Mouse (Mus musculus) adrenal gland, adult 2 months (tissue): Measurements from ENCODE around the gene 4930564D02Rik. TPM values are rescaled to one million over a fixed set of nuclear protein-coding genes. Genes with fewer than 3 reads are reported as not detected.

Experiments used
- DNase-seq: peaks from one replicate; pipeline ENCODE4 v3.0.0; 2021
- polyA plus RNA-seq: library from polyadenylated mRNA; depleted of rRNA; stranded (reverse); fragments of >200 nt; gene quantifications from 2 replicates; pipeline ENCODE4 v1.2.3, GENCODE M21; 2012; rRNA removed
- total RNA-seq, 2 experiments: library from RNA; stranded (reverse); gene quantifications; 2 replicates each; pipeline ENCODE4 v1.2.3; 2021

4930564D02Rik gene
- total and polyA plus RNA-seq, 3 experiments = not detected

GRCm38 (mm10) chr3:105113859-105114258, 47.2 kb downstream of the 4930564D02Rik start:
- DNase-seq = no peak

- peak; percentile 76 for DNase-seq
These were observed 47.6 kb downstream of the 4930564D02Rik start for GRCm38 (mm10) chr3:105114269-105114668.

- no peak for DNase-seq
These were observed 50.0 kb downstream of the 4930564D02Rik start for GRCm38 (mm10) chr3:105116596-105116995.

- DNase-seq = no peak
These were observed 57.1 kb downstream of the 4930564D02Rik start for GRCm38 (mm10) chr3:105123776-105124175.

GRCm38 (mm10) chr3:105127881-105128280, 61.2 kb downstream of the 4930564D02Rik start:
- no peak for DNase-seq

Other genes with a start within 250 kb of the 4930564D02Rik start
- gene Mov10, start 248.3 kb upstream of the 4930564D02Rik start, total RNA-seq = 10 to 100 TPM; 16.7 to 18.9 TPM
- gene Mov10, start 248.3 kb upstream of the 4930564D02Rik start, polyA plus RNA-seq = 13.2 and 15.3 TPM in 2 replicates
- 10 to 100 TPM; 54.0 to 59.4 TPM for gene St7l, start 202.8 kb upstream of the 4930564D02Rik start, total RNA-seq
- gene St7l, start 202.8 kb upstream of the 4930564D02Rik start, polyA plus RNA-seq = 8.3 and 9.6 TPM in 2 replicates
- 100 to 1,000 TPM in 1 of 2 experiments, 10 to 100 TPM in 1; 77.7 to 109 TPM for gene Capza1, start 202.3 kb upstream of the 4930564D02Rik start, total RNA-seq
- 5.8 and 7.3 TPM in 2 replicates for gene Capza1, start 202.3 kb upstream of the 4930564D02Rik start, polyA plus RNA-seq
- 10 to 100 TPM; 16.5 to 25.9 TPM for gene Wnt2b, start 104.9 kb upstream of the 4930564D02Rik start, total RNA-seq
- gene Wnt2b, start 104.9 kb upstream of the 4930564D02Rik start, polyA plus RNA-seq = 17.6 and 20.1 TPM in 2 replicates
- gene Cttnbp2nl, start 13.7 kb upstream of the 4930564D02Rik start, total RNA-seq = 10 to 100 TPM; 17.3 to 23.7 TPM
- gene Cttnbp2nl, start 13.7 kb upstream of the 4930564D02Rik start, polyA plus RNA-seq = 2.1 and 2.8 TPM in 2 replicates